Mouse (Mus musculus) forebrain, embryonic 11.5 days (tissue): ENCODE results near the gene Clk4. TPM values are rescaled to one million over a fixed set of nuclear protein-coding genes. Genes with fewer than 3 reads are reported as not detected.

Experiments
- ATAC-seq: fragments of 200-750 bp; cut with Nextera tagmentation; replicated peaks from 2 replicates; pipeline ENCODE4 v1.8.0; 2017; ENCODE audit warnings: moderate TSS enrichment; ENCODE audit not compliant: low FRiP score
- DNase-seq: peaks from one replicate; pipeline ENCODE4 v3.0.0-alpha.2; 2017; ENCODE audit warnings: low spot score
- H3K27ac ChIP-seq: fragments of 300-500 bp; sonication (generic); 2 replicates; pipeline ENCODE4 v1.5.1; 2014; ENCODE audit warnings: low read depth, low read length
- H3K27me3 ChIP-seq: fragments of 300-500 bp; sonication (generic); 2 replicates; pipeline ENCODE4 v1.6.1; 2014; ENCODE audit warnings: mild to moderate bottlenecking, low read length, mixed read lengths; ENCODE audit not compliant: control insufficient read depth, insufficient read depth
- H3K36me3 ChIP-seq: fragments of 300-500 bp; sonication (generic); 2 replicates; pipeline ENCODE4 v1.6.1; 2014; ENCODE audit warnings: mild to moderate bottlenecking, low read length, moderate library complexity, mixed read lengths; ENCODE audit not compliant: control insufficient read depth, insufficient read depth
- H3K4me1 ChIP-seq: fragments of 300-500 bp; sonication (generic); replicated peaks from 2 replicates; pipeline ENCODE4 v1.6.1; 2014; ENCODE audit warnings: low read length, mixed read lengths; ENCODE audit not compliant: control insufficient read depth, insufficient read depth
- H3K4me2 ChIP-seq: fragments of 300-500 bp; sonication (generic); 2 replicates; pipeline ENCODE4 v1.6.1; 2014; ENCODE audit warnings: low read depth, mild to moderate bottlenecking, low read length, moderate library complexity, mixed read lengths; ENCODE audit not compliant: severe bottlenecking
- H3K4me3 ChIP-seq: fragments of 300-500 bp; sonication (generic); 2 replicates; pipeline ENCODE4 v1.5.1; 2014; ENCODE audit warnings: low read depth, low read length
- H3K9ac ChIP-seq: fragments of 300-500 bp; sonication (generic); 2 replicates; pipeline ENCODE4 v1.6.1; 2014; ENCODE audit warnings: low read length
- H3K9me3 ChIP-seq: fragments of 300-500 bp; sonication (generic); 2 replicates; pipeline ENCODE4 v1.6.1; 2016; ENCODE audit warnings: low read length, mixed read lengths; ENCODE audit not compliant: control insufficient read depth
- WGBS: fragments of 180-500 bp; shearing (Covaris S2); extraction: QIAGEN DNeasy Blood & Tissue Kit; methylation state at CpG from one replicate; pipeline ENCODE4 v1.1.7; 2014; 5-methylcytosine and 5-hydroxymethylcytosine counted together
- polyA plus RNA-seq: library from polyadenylated mRNA; unstranded; fragments of >200 nt; fragmentation: Nextera tagmentation; extraction: Ambion mirVana; gene quantifications from 2 replicates; pipeline ENCODE4 v1.2.1, GENCODE M21; 2014

The Clk4 gene
- polyA plus RNA-seq, 1 experiment from 2014 or later: 142 TPM

DNA sequence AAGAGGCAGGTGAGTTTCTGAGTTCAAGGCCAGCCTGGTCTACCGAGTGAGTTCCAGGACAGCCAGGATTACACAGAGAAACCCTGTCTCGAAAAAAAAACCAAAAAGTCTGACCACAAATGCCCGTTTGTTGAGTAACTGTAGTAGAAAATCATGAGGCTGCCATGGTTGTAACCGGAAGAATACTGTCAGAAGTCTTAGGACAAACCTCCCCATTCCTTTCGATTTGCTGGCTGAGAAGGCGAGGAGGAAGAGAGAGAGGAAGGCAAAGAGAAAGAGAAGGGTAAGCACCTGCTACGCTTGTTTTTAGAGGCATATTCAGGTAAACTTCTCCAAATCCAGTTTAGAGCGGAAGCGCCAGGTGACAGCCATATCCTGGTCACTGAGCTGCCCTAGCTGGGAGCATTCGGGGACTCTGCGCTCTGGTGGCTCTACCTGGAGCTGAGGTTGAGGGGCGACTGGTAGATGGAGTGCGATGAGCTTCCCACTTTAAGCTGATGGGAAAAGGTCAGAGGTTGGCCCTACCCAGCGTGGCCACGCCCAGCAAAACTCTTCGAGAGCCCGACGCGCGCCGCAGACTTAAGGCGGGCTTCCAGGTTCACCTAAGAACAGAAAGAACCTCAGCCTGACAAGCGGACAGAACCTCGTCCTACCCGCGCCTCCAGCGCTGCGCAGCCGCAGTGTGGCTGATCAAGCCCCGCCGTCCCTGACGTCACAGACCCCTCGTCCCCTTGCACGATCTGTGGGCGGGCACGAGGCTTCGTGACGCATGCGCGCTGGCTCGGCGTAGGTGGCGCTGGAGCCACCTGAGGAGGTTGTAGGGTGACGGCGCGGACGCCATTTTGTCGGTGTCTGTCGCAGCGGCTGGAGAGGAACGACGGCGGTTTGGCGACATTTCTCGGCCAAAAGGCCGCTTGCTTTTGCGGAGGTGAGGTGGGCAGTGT, 1.1 kb downstream of the Clk4 start, which contains the start of gene BC049762:
Gene BC049762, minus strand, starts transcription at position 705 of the 944 bp plus-strand sequence.
- Histone ChIP-seq H3K4me3 (peak within 1 kb of the TSS; percentile 90), H3K4me1 (peaks cover 4% of the 10 kb centered on the region; the same call in 1 of the 2 replicates), H3K27ac (peak within 1 kb of the TSS; percentile 80), H3K9ac (peak within 1 kb of the TSS; percentile 97), H3K4me2 (peak within 1 kb of the TSS; percentile 60), H3K27me3 (no peaks in the 10 kb centered on the region), H3K36me3 (no peaks in the 10 kb centered on the region), H3K9me3 (no peaks in the 10 kb centered on the region)
- DNase-seq: peak; percentile 100
- peak; percentile 99 for ATAC-seq
- WGBS: 10% methylated on average over 57 of the region's 57 CpGs

DNA sequence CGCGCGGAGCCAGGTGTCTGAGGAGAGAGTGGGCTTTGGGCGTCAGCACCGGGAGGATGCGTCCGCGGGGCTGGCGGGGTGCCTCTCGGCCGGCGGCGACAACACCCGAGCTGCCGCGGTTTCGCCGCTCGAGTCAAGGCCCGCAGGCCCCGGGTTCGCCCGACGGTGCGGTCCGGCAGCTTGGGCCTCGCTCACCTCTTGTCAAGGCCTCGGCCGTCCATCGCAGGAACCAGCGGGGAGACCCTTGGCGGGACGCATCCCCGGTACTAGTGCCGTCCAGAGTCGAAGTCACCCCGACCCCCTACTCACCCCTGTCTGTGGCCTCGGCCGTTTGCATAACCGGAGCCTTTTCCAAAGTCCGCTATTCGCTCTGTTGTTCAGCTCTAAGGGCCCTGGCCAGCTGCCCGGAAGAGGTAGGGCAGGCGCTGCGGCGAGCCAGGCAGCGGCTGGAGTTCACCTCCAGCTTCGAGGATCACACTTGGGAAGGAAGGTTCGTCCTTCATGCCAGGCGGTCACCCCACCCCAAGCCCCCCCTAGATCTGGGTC, 1.8 kb downstream of the Clk4 start:
- peak; percentile 63 for ATAC-seq
- peak overlapping the region; percentile 80 for H3K27ac ChIP-seq
- under 1% methylated on average over 45 of the region's 50 CpGs for WGBS
- H3K9ac ChIP-seq: peak overlapping the region; percentile 97
- H3K36me3 ChIP-seq: no peaks in the 10 kb centered on the region
- H3K27me3 ChIP-seq: no peaks in the 10 kb centered on the region
- peak overlapping the region; percentile 60 for H3K4me2 ChIP-seq
- peaks cover 4% of the 10 kb centered on the region; the same call in 1 of the 2 replicates for H3K4me1 ChIP-seq
- DNase-seq: peak; percentile 79
- peak overlapping the region; percentile 90 for H3K4me3 ChIP-seq
- no peaks in the 10 kb centered on the region for H3K9me3 ChIP-seq

DNA sequence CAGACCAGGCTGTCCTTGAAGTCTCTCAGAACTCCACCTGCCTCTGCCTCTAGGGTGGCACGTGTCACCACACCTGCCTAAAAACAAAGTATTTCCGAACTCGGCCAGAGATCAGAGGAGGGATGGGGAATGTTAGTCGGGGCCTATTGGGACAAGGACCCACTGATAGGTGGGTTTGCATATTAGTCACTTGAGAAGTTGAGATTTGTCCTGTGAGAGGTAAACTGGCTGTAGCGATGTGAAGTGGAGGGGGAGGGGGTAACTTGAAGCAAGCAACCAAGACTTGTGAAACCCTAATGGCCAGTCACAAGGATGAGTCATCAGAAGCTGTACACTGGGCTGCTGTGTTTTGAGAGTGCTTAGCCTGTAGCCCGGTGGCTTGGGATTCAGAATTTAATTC, 2.8 kb downstream of the Clk4 start:
- 38% methylated on average over 6 of the region's 6 CpGs for WGBS
- Histone ChIP-seq H3K4me1 (peaks cover 4% of the 10 kb centered on the region; the same call in 1 of the 2 replicates), H3K27me3 (no peaks in the 10 kb centered on the region), H3K9me3 (no peaks in the 10 kb centered on the region), H3K27ac (no peak overlapping the region), H3K9ac (peak overlapping the region; percentile 97; the same call in 1 of the 2 replicates), H3K4me2 (peak overlapping the region; percentile 60), H3K36me3 (no peaks in the 10 kb centered on the region), H3K4me3 (peak overlapping the region; percentile 90)
- no peak for DNase-seq
- ATAC-seq: no peak

DNA sequence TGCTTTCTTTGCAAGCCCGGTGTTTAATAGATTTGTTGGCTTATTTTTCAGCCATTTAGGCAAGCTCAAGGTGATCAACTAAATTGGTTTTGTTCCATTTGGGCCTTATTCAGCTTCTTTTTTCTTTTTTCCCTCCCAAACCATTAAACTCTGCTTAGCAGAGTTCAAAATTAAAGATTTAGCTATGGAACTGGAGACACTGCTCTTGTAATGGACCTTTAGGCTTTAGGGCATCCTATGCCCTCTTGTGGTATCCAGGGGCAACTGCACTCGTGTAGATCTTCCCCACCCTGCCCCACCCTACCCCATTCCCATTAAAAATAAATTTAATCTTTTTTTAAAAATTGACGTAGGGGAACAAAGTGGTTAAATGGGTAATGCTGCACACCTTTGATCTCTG, 3.8 kb downstream of the Clk4 start:
- Histone ChIP-seq H3K4me2 (peak overlapping the region; percentile 60; the same call in 1 of the 2 replicates), H3K27me3 (no peaks in the 10 kb centered on the region), H3K27ac (no peak overlapping the region), H3K4me3 (no peak overlapping the region; the same call in 1 of the 2 replicates), H3K4me1 (peaks cover 4% of the 10 kb centered on the region; the same call in 1 of the 2 replicates), H3K36me3 (no peaks in the 10 kb centered on the region), H3K9me3 (no peaks in the 10 kb centered on the region), H3K9ac (no peak overlapping the region)
- WGBS: 54% methylated on average over 3 of the region's 3 CpGs
- no peak for ATAC-seq
- no peak for DNase-seq

DNA sequence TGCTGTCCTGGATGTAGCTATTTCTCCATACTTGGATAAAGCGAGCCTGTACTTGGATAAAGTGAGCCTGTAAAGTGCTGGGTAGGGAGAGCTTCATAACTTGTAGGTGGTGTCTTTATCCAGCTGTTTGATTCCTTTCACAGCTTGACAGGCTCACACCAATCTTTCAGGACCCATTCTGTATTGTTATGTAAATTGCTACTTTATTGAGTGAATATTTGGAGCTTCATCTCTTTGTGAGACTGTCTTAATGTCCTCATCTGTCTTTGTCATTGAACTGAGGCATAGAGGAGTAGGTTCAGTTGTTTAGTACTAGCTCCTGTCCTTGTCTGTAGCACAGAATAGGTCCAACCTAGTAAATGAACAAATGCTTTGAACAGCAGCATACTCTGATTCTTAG, 12.9 kb downstream of the Clk4 start:
- DNase-seq (no peak), ATAC-seq (no peak)
- no peak overlapping the region for H3K9ac ChIP-seq
- H3K27ac ChIP-seq: no peak overlapping the region
- H3K4me3 ChIP-seq: no peak overlapping the region
- H3K9me3 ChIP-seq: no peaks in the 10 kb centered on the region
- H3K4me2 ChIP-seq: no peak overlapping the region
- peaks cover 7% of the 10 kb centered on the region; the same call in 1 of the 2 replicates for H3K36me3 ChIP-seq
- H3K27me3 ChIP-seq: no peaks in the 10 kb centered on the region
- 83% methylated on average over 1 of the region's 1 CpGs for WGBS
- H3K4me1 ChIP-seq: no peaks in the 10 kb centered on the region

DNA sequence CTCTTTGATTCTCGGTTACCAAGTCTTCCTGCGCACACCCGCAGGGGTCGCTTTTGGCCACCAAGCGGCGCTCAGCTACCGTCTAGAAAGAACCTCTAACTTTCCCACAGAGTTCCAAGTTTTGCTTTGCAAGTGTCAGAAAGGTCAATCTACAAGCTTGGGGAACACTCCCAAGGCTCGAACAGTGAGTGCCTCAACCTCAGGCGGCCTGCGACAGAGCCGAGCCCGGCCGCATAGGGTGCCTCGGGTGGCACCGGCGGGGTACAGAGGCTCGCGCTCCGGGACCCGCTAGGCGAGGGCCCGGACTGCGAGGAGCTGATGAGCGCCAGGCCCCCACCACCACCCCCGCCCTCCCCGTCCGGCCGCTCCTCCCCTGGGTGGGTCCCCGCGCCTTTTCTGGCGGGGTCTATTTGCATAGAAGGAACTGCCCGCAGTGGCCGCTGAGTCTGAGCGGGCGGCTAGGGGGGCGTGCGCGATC, 28.1 kb downstream of the Clk4 start, which contains the start of gene Col23a1:
Gene Col23a1, plus strand, starts transcription at position 357 of the 478 bp plus-strand sequence.
- Histone ChIP-seq H3K4me1 (0 out of 2 replicates have a peak, but pooled peaks cover 2% of the 10 kb centered on the region), H3K27me3 (peaks cover 3% of the 10 kb centered on the region; the same call in 1 of the 2 replicates), H3K9me3 (no peaks in the 10 kb centered on the region), H3K4me3 (peak within 1 kb of the TSS; percentile 59), H3K36me3 (no peaks in the 10 kb centered on the region), H3K9ac (peak within 1 kb of the TSS; percentile 57), H3K4me2 (peak within 1 kb of the TSS; percentile 84), H3K27ac (no peak within 1 kb of the TSS)
- ATAC-seq (peak; percentile 87), DNase-seq (peak; percentile 89)
- WGBS: 1% methylated on average over 34 of the region's 38 CpGs

DNA sequence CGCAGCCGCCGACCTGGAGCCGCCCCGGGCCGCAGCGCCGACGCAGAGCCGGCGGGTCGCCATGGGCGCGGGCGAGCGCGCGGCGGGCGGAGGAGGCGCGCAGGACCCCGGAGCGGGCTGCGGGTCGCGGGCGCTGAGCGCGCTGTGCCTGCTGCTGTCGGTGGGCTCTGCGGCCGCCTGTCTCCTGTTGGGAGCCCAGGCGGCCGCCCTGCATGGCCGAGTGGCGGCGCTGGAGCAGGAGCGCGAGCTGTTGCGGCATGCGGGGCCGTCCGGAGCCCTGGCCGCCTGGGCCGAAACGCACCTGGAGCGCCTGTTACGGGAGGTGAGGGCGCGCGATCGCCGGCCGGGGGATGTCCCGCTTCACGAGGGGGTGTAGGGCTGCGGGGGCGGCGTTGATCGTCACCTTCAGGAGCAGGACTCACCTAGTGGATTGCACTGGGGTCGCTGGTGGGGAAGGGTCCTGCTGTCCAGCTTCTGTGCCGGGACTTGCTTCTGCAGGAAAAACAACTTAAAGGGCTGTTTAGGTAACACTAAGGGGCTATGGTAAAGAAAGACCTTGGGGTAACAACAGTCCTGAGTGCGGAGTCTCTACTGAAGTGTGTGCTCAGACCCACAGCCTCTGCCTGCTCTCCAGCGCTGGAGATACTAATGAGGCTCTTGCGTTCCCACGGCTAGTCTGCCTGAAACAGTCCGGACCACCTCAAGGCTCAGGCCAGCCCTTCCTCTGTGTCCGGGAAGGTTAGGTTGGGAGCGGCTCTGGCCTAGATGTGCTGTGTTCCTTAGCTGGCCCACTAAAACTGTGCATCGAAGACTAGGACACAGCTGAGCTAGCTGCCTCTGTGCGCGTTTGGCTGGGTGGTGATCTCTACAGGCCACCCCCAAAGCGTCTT, 28.8 kb downstream of the Clk4 start:
- Histone ChIP-seq H3K36me3 (no peaks in the 10 kb centered on the region), H3K27ac (no peak overlapping the region), H3K9me3 (no peaks in the 10 kb centered on the region), H3K4me1 (0 out of 2 replicates have a peak, but pooled peaks cover 2% of the 10 kb centered on the region), H3K9ac (peak overlapping the region; percentile 57), H3K27me3 (peaks cover 3% of the 10 kb centered on the region; the same call in 1 of the 2 replicates), H3K4me2 (peak overlapping the region; percentile 84), H3K4me3 (peak overlapping the region; percentile 59)
- peak; percentile 84 for DNase-seq
- peak; percentile 79 for ATAC-seq
- WGBS: 2% methylated on average over 71 of the region's 74 CpGs
